Mouse (Mus musculus) liver, embryonic 14.5 days (tissue): ENCODE measurements at regions not wholly inside any gene's neighbourhood (a gene's known extent, or its start where the extent isn't known, plus 50 kb on each side); places are given as distances from the start of the nearest gene placed in this dataset.

ENCODE experiments used
- ATAC-seq: fragments of 200-750 bp; cut with Nextera tagmentation; 2 replicates; pipeline ENCODE4 v1.8.0; 2017; ENCODE audit warnings: moderate number of reproducible peaks, mild to moderate bottlenecking, moderate library complexity; ENCODE audit not compliant: insufficient read depth
- DNase-seq, 3 experiments: peaks; one replicate each; pipeline ENCODE4 v3.0.0-alpha.2; 2012 to 2013; ENCODE audit warnings: low read depth in 3 of 3, low spot score in 3 of 3
- H3K27ac ChIP-seq: fragments of 300-500 bp; sonication (generic); 2 replicates; pipeline ENCODE4 v1.5.1; 2014; ENCODE audit warnings: moderate library complexity, mild to moderate bottlenecking, control low read depth, inconsistent platforms
- H3K27me3 ChIP-seq: fragments of 300-500 bp; sonication (generic); 2 replicates; pipeline ENCODE4 v1.6.1; 2014; ENCODE audit warnings: mild to moderate bottlenecking, low read length, moderate library complexity; ENCODE audit not compliant: control insufficient read depth, insufficient read depth
- H3K36me3 ChIP-seq: fragments of 300-500 bp; sonication (generic); replicated peaks from 2 replicates; pipeline ENCODE4 v1.6.1; 2014; ENCODE audit warnings: low read depth; ENCODE audit not compliant: control insufficient read depth, insufficient read depth
- H3K4me1 ChIP-seq, 2 experiments: fragments of 200-500 bp in 1 of 2; fragments of 300-500 bp in 1 of 2; sonication (generic) in 1 of 2; replicated peaks; 2 replicates each; pipeline ENCODE4 v1.6.1; 2012 to 2014; ENCODE audit warnings: antibody characterized with exemption in 1 of 2, inconsistent platforms in 1 of 2, low read length in 1 of 2; ENCODE audit not compliant: control insufficient read depth in 2 of 2, insufficient read depth in 2 of 2
- H3K4me2 ChIP-seq: fragments of 300-500 bp; sonication (generic); 2 replicates; pipeline ENCODE4 v1.6.1; 2014; ENCODE audit warnings: low read depth, mild to moderate bottlenecking, control low read depth, moderate library complexity
- H3K4me3 ChIP-seq, 2 experiments: fragments of 200-500 bp in 1 of 2; fragments of 300-500 bp in 1 of 2; sonication (generic) in 1 of 2; 2 replicates each; pipeline ENCODE4 v1.5.1; 2012 to 2014; ENCODE audit warnings: low read depth in 2 of 2, low read length in 2 of 2, mild to moderate bottlenecking in 2 of 2, control low read depth in 1 of 2, inconsistent platforms in 1 of 2, moderate library complexity in 1 of 2; ENCODE audit not compliant: insufficient read depth in 1 of 2
- H3K9ac ChIP-seq: fragments of 300-500 bp; sonication (generic); replicated peaks from 2 replicates; pipeline ENCODE4 v1.6.1; 2014; ENCODE audit warnings: mild to moderate bottlenecking, control low read depth, moderate library complexity
- H3K9me3 ChIP-seq: fragments of 300-500 bp; sonication (generic); 2 replicates; pipeline ENCODE4 v1.6.1; 2016; ENCODE audit warnings: low read length, mixed read lengths; ENCODE audit not compliant: control insufficient read depth
- CTCF ChIP-seq: IDR thresholded peaks from 2 replicates; pipeline ENCODE4 v1.5.1; 2016; ENCODE audit warnings: antibody characterized with exemption, low read depth, control low read depth
- EP300 ChIP-seq: IDR thresholded peaks from 2 replicates; pipeline ENCODE4 v1.6.1; 2016; ENCODE audit warnings: antibody characterized with exemption, low read depth
- WGBS: fragments of 180-500 bp; shearing (Covaris S2); extraction: QIAGEN DNeasy Blood & Tissue Kit; methylation state at CpG from one replicate; pipeline ENCODE4 v1.1.7; 2014; ENCODE audit not compliant: insufficient replicate concordance; 5-methylcytosine and 5-hydroxymethylcytosine counted together

DNA sequence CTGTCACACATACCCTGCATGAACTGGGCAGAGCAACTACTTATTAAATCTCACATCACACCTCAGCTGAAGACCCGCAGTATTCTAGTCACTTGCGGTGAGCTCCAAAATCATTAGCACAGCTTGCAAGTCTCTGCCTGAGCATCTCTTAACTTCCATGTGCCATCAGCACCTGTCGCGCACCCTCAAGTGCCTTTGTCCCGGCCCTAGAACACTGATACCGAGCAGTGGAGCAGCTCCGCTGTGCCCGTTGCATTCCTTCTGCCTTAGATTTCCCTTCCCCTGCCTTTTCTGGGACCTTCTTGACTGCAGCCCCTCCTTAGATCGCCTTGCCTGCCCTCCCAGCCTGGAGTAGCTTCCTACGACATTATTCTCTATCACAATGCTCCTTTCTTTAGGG, 1161.2 kb downstream of the 4930447A16Rik start:
- TF ChIP-seq EP300 (no peak), CTCF (no peak)
- Histone ChIP-seq H3K4me3 (no peak overlapping the region), H3K4me2 (no peak overlapping the region), H3K36me3 (no peaks in the 10 kb centered on the region), H3K27ac (no peak overlapping the region), H3K27me3 (no peaks in the 10 kb centered on the region; the same call in 1 of the 2 replicates), H3K9ac (no peak overlapping the region), H3K4me1 (no peaks in the 10 kb centered on the region), H3K9me3 (no peaks in the 10 kb centered on the region)
- DNase-seq (no peak), ATAC-seq (no peak)
- WGBS, result 66% methylated on average over 10 of the region's 10 CpGs

GRCm38 (mm10) chr15:38588268-38588667, 1162.9 kb downstream of the 4930447A16Rik start:
- no peak overlapping the region for H3K27ac ChIP-seq
- no peak overlapping the region for H3K9ac ChIP-seq
- TF ChIP-seq EP300 (no peak), CTCF (no peak)
- no peaks in the 10 kb centered on the region for H3K9me3 ChIP-seq
- H3K4me3 ChIP-seq, result no peak overlapping the region
- 52% methylated on average over 5 of the region's 5 CpGs for WGBS
- no peaks in the 10 kb centered on the region for H3K36me3 ChIP-seq
- H3K27me3 ChIP-seq, result no peaks in the 10 kb centered on the region; the same call in 1 of the 2 replicates
- no peak overlapping the region for H3K4me2 ChIP-seq
- no peaks in the 10 kb centered on the region for H3K4me1 ChIP-seq
- ATAC-seq (no peak), DNase-seq (no peak)

GRCm38 (mm10) chr15:38589010-38589409, 1163.7 kb downstream of the 4930447A16Rik start:
- DNase-seq (no peak), ATAC-seq (no peak)
- Histone ChIP-seq H3K9ac (no peak overlapping the region), H3K27me3 (no peaks in the 10 kb centered on the region; the same call in 1 of the 2 replicates), H3K4me3 (no peak overlapping the region), H3K4me1 (no peaks in the 10 kb centered on the region), H3K27ac (no peak overlapping the region), H3K36me3 (no peaks in the 10 kb centered on the region), H3K4me2 (no peak overlapping the region), H3K9me3 (no peaks in the 10 kb centered on the region)
- no peak for TF ChIP-seq EP300
- no peak for TF ChIP-seq CTCF
- 56% methylated on average over 2 of the region's 2 CpGs for WGBS

DNA sequence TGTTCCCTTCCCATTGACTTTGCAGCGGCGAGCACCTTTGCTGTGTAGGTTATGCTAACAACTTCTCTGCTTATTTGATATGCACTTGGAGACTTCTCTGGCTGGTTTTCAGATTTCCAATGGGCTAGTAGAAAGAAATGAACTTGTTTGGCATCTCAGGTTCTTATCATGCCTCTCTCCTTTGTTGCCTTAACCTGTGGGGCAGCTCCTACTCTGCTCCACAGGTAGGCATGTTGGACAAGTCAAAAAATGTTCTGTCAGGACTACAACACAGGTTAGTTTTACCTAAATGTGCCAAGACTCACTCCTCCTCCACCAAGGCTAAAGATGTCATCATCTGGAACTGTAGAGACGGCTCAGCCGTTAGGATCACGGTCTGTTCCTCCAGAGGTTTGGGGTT, 1164.3 kb downstream of the 4930447A16Rik start:
- H3K27ac ChIP-seq, result no peak overlapping the region
- WGBS, result 73% methylated on average over 5 of the region's 5 CpGs
- no peak overlapping the region for H3K4me3 ChIP-seq
- no peaks in the 10 kb centered on the region for H3K4me1 ChIP-seq
- no peaks in the 10 kb centered on the region for H3K9me3 ChIP-seq
- no peaks in the 10 kb centered on the region; the same call in 1 of the 2 replicates for H3K27me3 ChIP-seq
- no peak overlapping the region for H3K9ac ChIP-seq
- TF ChIP-seq CTCF (no peak), EP300 (no peak)
- DNase-seq (no peak), ATAC-seq (no peak)
- H3K36me3 ChIP-seq, result no peaks in the 10 kb centered on the region
- H3K4me2 ChIP-seq, result no peak overlapping the region

- no peak overlapping the region for H3K4me2 ChIP-seq
- DNase-seq, result no peak
- WGBS, result 78% methylated on average over 11 of the region's 11 CpGs
These were observed 1168.7 kb downstream of the 4930447A16Rik start for GRCm38 (mm10) chr15:38594095-38594494.

More at GRCm38 (mm10) chr15:38594095-38594494, 1168.7 kb downstream of the 4930447A16Rik start:
- Histone ChIP-seq H3K9me3 (no peaks in the 10 kb centered on the region), H3K36me3 (no peaks in the 10 kb centered on the region), H3K9ac (no peak overlapping the region), H3K27ac (no peak overlapping the region), H3K4me1 (peaks cover 0 to 2% of the 10 kb centered on the region in 2 experiments; a peak in 1 of 4 replicates), H3K4me3 (no peak overlapping the region), H3K27me3 (no peaks in the 10 kb centered on the region; the same call in 1 of the 2 replicates)
- no peak for ATAC-seq
- TF ChIP-seq CTCF (no peak), EP300 (no peak)
